Comparison of ENCODE assay signal across 20 mouse cellular contexts in the genomic region with DNA sequence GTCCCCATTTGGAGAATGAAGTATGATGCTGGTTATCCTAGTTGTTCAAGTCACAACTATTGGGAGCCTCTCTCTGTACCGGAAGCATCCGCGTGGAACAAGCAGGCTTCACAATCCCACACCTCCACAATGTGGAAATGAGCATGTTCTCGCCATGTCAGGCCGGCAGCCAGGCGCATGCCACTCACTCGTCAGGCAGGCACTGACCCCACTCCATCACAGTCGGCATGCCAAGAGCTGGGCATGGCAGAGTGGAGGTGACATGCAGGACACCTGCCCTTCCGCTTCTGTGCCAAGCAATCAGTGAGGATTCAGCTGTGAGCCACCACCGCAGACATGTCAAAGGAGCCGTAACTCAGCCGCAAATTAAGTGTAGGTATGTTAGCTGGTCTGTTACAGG.
DNase-seq lines count a peak whose midpoint lies in the region; ATAC-seq lines count a peak whose summit lies in the region.
"Had no signal": no experiment of that assay in that cellular context is flagged by ENCODE, and none has a peak within 500 bp of the region (broad histone marks: within the 10 kb centered on the region; RNA-seq: fewer than 3 reads in every experiment).

No protein-coding gene starts in this region.

- ATAC-seq in forebrain, embryonic 15.5 days (replicated peaks) = peak; percentile 62
- no peak for ATAC-seq in forebrain, embryonic 12.5 days (ENCODE audit: low FRiP score)
- ATAC-seq in megakaryocyte, adult 5-6 weeks (ENCODE audit: poor library complexity, severe bottlenecking) = no peak
- ATAC-seq: intestine, embryonic 15.5 days had no signal

- H3K27me3 ChIP-seq in forebrain, embryonic 15.5 days = no peaks in the 10 kb centered on the region
- no peaks in the 10 kb centered on the region for H3K27me3 ChIP-seq in forebrain, embryonic 12.5 days
- peaks cover 2% of the 10 kb centered on the region for H3K27me3 ChIP-seq in megakaryocyte, embryonic 14.5 days (replicated peaks)
- H3K27me3 ChIP-seq: CH12.LX; embryonic facial prominence, embryonic 13.5 days; hindbrain, embryonic 12.5 days; intestine, embryonic 15.5 days; kidney, embryonic 15.5 days; limb, embryonic 13.5 days; liver, embryonic 13.5 days had no signal

- no peak overlapping the region for H3K4me2 ChIP-seq in forebrain, embryonic 15.5 days (replicated peaks)
- no peak overlapping the region for H3K4me2 ChIP-seq in forebrain, embryonic 12.5 days
- H3K4me2 ChIP-seq: embryonic facial prominence, embryonic 13.5 days; heart, embryonic 11.5 days; hindbrain, embryonic 12.5 days; intestine, embryonic 15.5 days; kidney, embryonic 15.5 days; limb, embryonic 13.5 days; liver, embryonic 13.5 days; lung, embryonic 14.5 days had no signal

- no peaks in the 10 kb centered on the region for H3K9me3 ChIP-seq in forebrain, embryonic 15.5 days
- H3K9me3 ChIP-seq in forebrain, embryonic 12.5 days = no peaks in the 10 kb centered on the region
- no peaks in the 10 kb centered on the region for H3K9me3 ChIP-seq in megakaryocyte, embryonic 14.5 days
- H3K9me3 ChIP-seq: embryonic facial prominence, embryonic 13.5 days; hindbrain, embryonic 12.5 days; intestine, embryonic 15.5 days; kidney, embryonic 15.5 days; limb, embryonic 13.5 days; liver, embryonic 13.5 days; midbrain, embryonic 10.5 days had no signal

- H3K4me3 ChIP-seq in forebrain, embryonic 15.5 days = no peak overlapping the region
- no peak overlapping the region for H3K4me3 ChIP-seq in forebrain, embryonic 12.5 days (replicated peaks)
- H3K4me3 ChIP-seq in megakaryocyte, embryonic 14.5 days (replicated peaks) = peak overlapping the region; percentile 30
- H3K4me3 ChIP-seq: embryonic facial prominence, embryonic 13.5 days; hindbrain, embryonic 12.5 days; intestine, embryonic 15.5 days; kidney, embryonic 15.5 days; limb, embryonic 13.5 days; liver, embryonic 13.5 days; midbrain, embryonic 10.5 days had no signal

- H3K4me1 ChIP-seq in forebrain, embryonic 15.5 days = peaks cover 11% of the 10 kb centered on the region
- H3K4me1 ChIP-seq in forebrain, embryonic 12.5 days = peaks cover 6% of the 10 kb centered on the region
- H3K4me1 ChIP-seq in megakaryocyte, embryonic 14.5 days = peaks cover 53% of the 10 kb centered on the region
- H3K4me1 ChIP-seq: hindbrain, embryonic 12.5 days; intestine, embryonic 15.5 days; liver, embryonic 13.5 days had no signal

- 56% methylated on average over 12 of the region's 12 CpGs for WGBS in forebrain, embryonic 15.5 days
- 86% methylated on average over 12 of the region's 12 CpGs for WGBS in forebrain, embryonic 12.5 days

- peak; percentile 64 to 73 for DNase-seq in cerebellum, postnatal 25 days
- DNase-seq in right cerebral cortex, adult 18-20 months = no peak
- no peak for DNase-seq in retina, postnatal 1 day
- DNase-seq: adrenal gland, postnatal 14 days; liver, embryonic 13.5 days; lung, embryonic 14.5 days; lung, postnatal 36 days; right cerebral cortex, postnatal 4 days had no signal

- peak overlapping the region; percentile 47; the same call in 1 of the 2 replicates for H3K27ac ChIP-seq in forebrain, embryonic 15.5 days (replicated peaks)
- H3K27ac ChIP-seq in forebrain, embryonic 12.5 days = no peak overlapping the region
- H3K27ac ChIP-seq: embryonic facial prominence, embryonic 13.5 days; hindbrain, embryonic 12.5 days; intestine, embryonic 15.5 days; kidney, embryonic 15.5 days; limb, embryonic 13.5 days; liver, embryonic 13.5 days; midbrain, embryonic 10.5 days had no signal

- H3K36me3 ChIP-seq in forebrain, embryonic 15.5 days = no peaks in the 10 kb centered on the region
- no peaks in the 10 kb centered on the region for H3K36me3 ChIP-seq in forebrain, embryonic 12.5 days (replicated peaks)
- H3K36me3 ChIP-seq in megakaryocyte, embryonic 14.5 days (replicated peaks; ENCODE audit: low read length) = no peaks in the 10 kb centered on the region
- H3K36me3 ChIP-seq: embryonic facial prominence, embryonic 13.5 days; hindbrain, embryonic 12.5 days; intestine, embryonic 15.5 days; kidney, embryonic 15.5 days; limb, embryonic 13.5 days; liver, embryonic 13.5 days; midbrain, embryonic 10.5 days had no signal

- H3K9ac ChIP-seq in forebrain, embryonic 15.5 days (replicated peaks) = no peak overlapping the region
- H3K9ac ChIP-seq in forebrain, embryonic 12.5 days = no peak overlapping the region
- H3K9ac ChIP-seq: embryonic facial prominence, embryonic 13.5 days; hindbrain, embryonic 12.5 days; intestine, embryonic 15.5 days; kidney, embryonic 15.5 days; limb, embryonic 13.5 days; liver, embryonic 13.5 days; lung, embryonic 14.5 days had no signal

Comparison
In these comparisons a context has a peak if more than half of its experiments do, and no peak if none do; other contexts are left out.
1. DNase-seq: peak in cerebellum, postnatal 25 days (2 of 2); none in right cerebral cortex, adult 18-20 months (single experiment) and retina, postnatal 1 day (single experiment).